Comparison of ENCODE assay signal across 8 mouse cellular contexts in the genomic region with DNA sequence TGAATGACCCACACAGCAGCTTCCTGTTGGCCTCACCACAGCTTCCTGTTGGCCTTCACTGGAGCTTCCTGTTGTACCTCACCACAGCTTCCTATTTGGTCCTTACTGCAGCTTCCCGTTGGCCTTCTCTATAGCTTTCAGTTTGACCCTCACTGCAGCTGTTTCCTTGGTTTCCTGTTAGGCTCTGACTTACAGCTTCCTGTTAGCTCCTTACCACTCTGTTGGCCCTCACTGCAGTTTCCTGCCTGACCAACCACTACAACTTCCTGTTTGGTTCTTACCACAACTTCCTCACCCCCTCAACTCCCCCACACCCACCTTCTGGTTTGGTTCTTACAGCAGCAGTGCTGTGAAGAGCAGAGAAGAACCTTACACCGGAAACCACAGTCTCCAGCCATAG.
DNase-seq lines count a peak whose midpoint lies in the region; ATAC-seq and TF ChIP-seq lines count a peak whose summit lies in the region.
"Had no signal": no experiment of that assay in that cellular context is flagged by ENCODE, and none has a peak within 500 bp of the region (broad histone marks: within the 10 kb centered on the region; RNA-seq: fewer than 3 reads in every experiment).

No protein-coding gene starts in this region.

- no peaks in the 10 kb centered on the region for H3K4me1 ChIP-seq in lung, embryonic 14.5 days (ENCODE audit: insufficient read depth)
- H3K4me1 ChIP-seq in embryonic facial prominence, embryonic 10.5 days: peaks cover 12% of the 10 kb centered on the region

- no peaks in the 10 kb centered on the region for H3K27me3 ChIP-seq in lung, embryonic 14.5 days (ENCODE audit: insufficient read depth, low read length)
- H3K27me3 ChIP-seq in embryonic facial prominence, embryonic 10.5 days (replicated peaks; ENCODE audit: low read depth, poor library complexity, severe bottlenecking): no peaks in the 10 kb centered on the region

- peak overlapping the region; percentile 46; the same call in 1 of the 2 replicates for H3K27ac ChIP-seq in lung, embryonic 14.5 days (ENCODE audit: low read depth)
- peak overlapping the region; percentile 54; the same call in 1 of the 2 replicates for H3K27ac ChIP-seq in embryonic facial prominence, embryonic 10.5 days (replicated peaks)

- no peak overlapping the region for H3K4me2 ChIP-seq in lung, embryonic 14.5 days

- 65% methylated on average over 2 of the region's 2 CpGs for WGBS in lung, embryonic 14.5 days
- WGBS in embryonic facial prominence, embryonic 10.5 days: 79% methylated on average over 2 of the region's 2 CpGs

- TF ChIP-seq CTCF in lung, embryonic 14.5 days (IDR thresholded peaks at IDR 0.05; ENCODE audit: low read depth): no peak

- no peaks in the 10 kb centered on the region for H3K9me3 ChIP-seq in lung, embryonic 14.5 days (ENCODE audit: low read depth, low read length)
- H3K9me3 ChIP-seq in embryonic facial prominence, embryonic 10.5 days: no peaks in the 10 kb centered on the region

- no peak overlapping the region for H3K4me3 ChIP-seq in lung, embryonic 14.5 days (ENCODE audit: low read depth, low read length)
- no peak overlapping the region for H3K4me3 ChIP-seq in embryonic facial prominence, embryonic 10.5 days

- ATAC-seq in lung, embryonic 14.5 days (ENCODE audit: insufficient read depth): peak; percentile 41; the same call in 1 of the 2 replicates
- peak; percentile 54 for ATAC-seq in megakaryocyte, adult 5-6 weeks (ENCODE audit: poor library complexity, severe bottlenecking)
- ATAC-seq: forebrain, postnatal 0 days had no signal

- no peaks in the 10 kb centered on the region for H3K36me3 ChIP-seq in lung, embryonic 14.5 days (ENCODE audit: insufficient read depth)
- H3K36me3 ChIP-seq in embryonic facial prominence, embryonic 10.5 days (replicated peaks): no peaks in the 10 kb centered on the region

- DNase-seq in lung, embryonic 14.5 days: peak; percentile 34
- DNase-seq in lung, postnatal 14 days: no peak
- DNase-seq in embryonic facial prominence, embryonic 10.5 days (ENCODE audit: low spot score): no peak
- peak; percentile 68 to 81 for DNase-seq in thymus, postnatal 36 days
- no peak for DNase-seq in right cerebral cortex, postnatal 4 days
- no peak for DNase-seq in cerebellum, postnatal 4 days (ENCODE audit: low spot score in 2 of 2)
- DNase-seq: forebrain, postnatal 0 days had no signal

- no peak overlapping the region for H3K9ac ChIP-seq in lung, embryonic 14.5 days
- H3K9ac ChIP-seq: forebrain, postnatal 0 days had no signal

Comparison
In these comparisons a context has a peak if more than half of its experiments do, and no peak if none do; other contexts are left out.
1. DNase-seq: peak in lung, embryonic 14.5 days (single experiment) and thymus, postnatal 36 days (2 of 2); none in lung, postnatal 14 days (single experiment), embryonic facial prominence, embryonic 10.5 days (single experiment), right cerebral cortex, postnatal 4 days (single experiment) and cerebellum, postnatal 4 days (0 of 2).